Mouse (Mus musculus) erythroblast, embryonic 14.5 days (primary cell): Measurements from ENCODE around the gene Msantd1. TPM values are rescaled to one million over a fixed set of nuclear protein-coding genes. Genes with fewer than 3 reads are reported as not detected.

ENCODE experiments used
- H3K27me3 ChIP-seq: 2 replicates; pipeline ENCODE4 v1.6.1; 2012; ENCODE audit warnings: inconsistent platforms; ENCODE audit not compliant: control insufficient read depth
- H3K36me3 ChIP-seq: 2 replicates; pipeline ENCODE4 v1.6.1; 2012; ENCODE audit warnings: mild to moderate bottlenecking, inconsistent platforms; ENCODE audit not compliant: control insufficient read depth
- H3K4me1 ChIP-seq: 2 replicates; pipeline ENCODE4 v1.6.1; 2012; ENCODE audit warnings: inconsistent platforms; ENCODE audit not compliant: control insufficient read depth
- H3K4me3 ChIP-seq: replicated peaks from 2 replicates; pipeline ENCODE3; 2012; ENCODE audit warnings: moderate library complexity, mild to moderate bottlenecking, inconsistent platforms
- H3K9me3 ChIP-seq: 2 replicates; pipeline ENCODE4 v1.6.1; 2012; ENCODE audit warnings: low read length, inconsistent platforms, mixed read lengths; ENCODE audit not compliant: control insufficient read depth
- GATA1 ChIP-seq: IDR thresholded peaks from 2 replicates; pipeline ENCODE4 v1.6.1; 2012; ENCODE audit warnings: low read length, inconsistent platforms, mixed read lengths
- TAL1 ChIP-seq: IDR thresholded peaks from 3 replicates; pipeline ENCODE4 v1.6.1; 2012; ENCODE audit warnings: low read length, inconsistent platforms, mixed read lengths
- polyA plus RNA-seq: library from polyadenylated mRNA; stranded (reverse); fragments of >175 nt; gene quantifications from 2 replicates; pipeline ENCODE4 v1.2.3, GENCODE M21; 2012

Msantd1 gene
- polyA plus RNA-seq, 1 experiment, result 0.81 TPM

DNA sequence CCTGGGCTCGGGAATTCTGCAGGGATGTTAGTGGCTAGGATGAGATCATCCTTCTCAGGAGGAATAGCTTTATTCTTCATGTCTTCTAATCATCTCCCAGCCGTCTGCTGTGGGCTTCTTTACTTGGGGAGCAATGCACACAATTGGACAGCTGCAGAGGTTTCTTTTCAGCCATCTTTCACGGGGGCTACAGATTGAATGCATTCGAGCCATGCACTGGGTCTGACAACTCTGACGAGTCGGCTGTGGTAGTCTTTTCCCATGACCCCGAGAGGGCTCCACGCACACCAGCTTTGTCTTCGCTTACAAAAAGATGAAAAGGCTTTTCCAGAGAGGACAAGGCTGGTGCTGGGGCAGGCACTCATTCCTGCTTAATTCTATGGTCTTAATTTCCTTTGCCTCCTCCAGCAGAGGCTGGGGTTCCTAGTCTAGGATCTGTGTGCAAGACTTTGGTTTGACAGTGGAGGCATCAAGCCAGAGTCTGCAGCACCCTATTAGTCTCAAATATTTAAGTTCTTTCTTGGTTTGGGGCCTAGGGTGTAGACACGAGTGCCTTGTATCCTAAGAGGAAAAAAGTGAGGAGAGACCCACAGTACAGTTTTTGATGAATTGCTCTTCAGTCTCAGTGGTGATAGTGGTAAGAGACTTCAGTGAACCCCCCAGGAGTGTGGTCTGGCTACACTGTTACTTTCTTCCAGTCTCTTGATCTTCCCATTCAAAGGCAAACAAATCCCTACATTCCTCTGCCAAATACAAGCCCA is 34.1 kb downstream of the Msantd1 start:
- Histone ChIP-seq H3K27me3 (no peaks in the 10 kb centered on the region), H3K4me1 (peaks cover 36% of the 10 kb centered on the region), H3K36me3 (no peaks in the 10 kb centered on the region), H3K9me3 (no peaks in the 10 kb centered on the region), H3K4me3 (no peak overlapping the region)
- TF ChIP-seq GATA1 (no peak), TAL1 (no peak)

DNA sequence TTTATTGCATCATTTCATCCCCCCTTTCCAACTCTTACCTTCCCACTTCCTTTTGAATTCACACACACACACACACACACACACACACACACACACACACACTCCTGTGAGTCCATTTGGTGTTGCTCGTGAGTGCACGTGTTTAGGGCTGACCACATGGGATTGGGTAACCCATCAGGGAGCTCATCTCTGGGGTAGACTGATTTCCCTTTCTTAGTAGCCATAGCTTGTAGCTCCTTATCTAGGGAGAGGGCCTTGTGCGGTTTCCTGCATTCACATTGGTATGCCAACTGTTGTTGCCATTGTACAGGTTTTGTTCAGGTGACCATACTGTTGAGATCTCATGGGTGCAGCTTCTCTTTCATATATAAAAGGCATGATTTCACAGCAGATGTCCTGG is 35.6 kb downstream of the Msantd1 start:
- Histone ChIP-seq H3K4me1 (peaks cover 39% of the 10 kb centered on the region), H3K36me3 (no peaks in the 10 kb centered on the region), H3K27me3 (no peaks in the 10 kb centered on the region), H3K4me3 (no peak overlapping the region), H3K9me3 (no peaks in the 10 kb centered on the region)
- no peak for TF ChIP-seq GATA1
- no peak for TF ChIP-seq TAL1

GRCm38 (mm10) chr5:34948861-34949760 is 41.3 kb downstream of the Msantd1 start, which contains the start of gene Rgs12:
Gene Rgs12, plus strand, starts transcription at chr5:34949445.
- TF ChIP-seq TAL1 (no peak), GATA1 (no peak)
- H3K36me3 ChIP-seq, result peaks cover 28% of the 10 kb centered on the region
- no peaks in the 10 kb centered on the region for H3K9me3 ChIP-seq
- peak within 1 kb of the TSS; percentile 83 for H3K4me3 ChIP-seq
- peaks cover 65% of the 10 kb centered on the region for H3K4me1 ChIP-seq
- H3K27me3 ChIP-seq, result no peaks in the 10 kb centered on the region

- Histone ChIP-seq H3K27me3 (no peaks in the 10 kb centered on the region), H3K9me3 (no peaks in the 10 kb centered on the region), H3K4me3 (peak overlapping the region; percentile 83), H3K36me3 (peaks cover 32% of the 10 kb centered on the region), H3K4me1 (peaks cover 65% of the 10 kb centered on the region)
- TF ChIP-seq GATA1, result no peak
- TF ChIP-seq TAL1, result no peak
These were observed 42.0 kb downstream of the Msantd1 start for GRCm38 (mm10) chr5:34949769-34950211.

DNA sequence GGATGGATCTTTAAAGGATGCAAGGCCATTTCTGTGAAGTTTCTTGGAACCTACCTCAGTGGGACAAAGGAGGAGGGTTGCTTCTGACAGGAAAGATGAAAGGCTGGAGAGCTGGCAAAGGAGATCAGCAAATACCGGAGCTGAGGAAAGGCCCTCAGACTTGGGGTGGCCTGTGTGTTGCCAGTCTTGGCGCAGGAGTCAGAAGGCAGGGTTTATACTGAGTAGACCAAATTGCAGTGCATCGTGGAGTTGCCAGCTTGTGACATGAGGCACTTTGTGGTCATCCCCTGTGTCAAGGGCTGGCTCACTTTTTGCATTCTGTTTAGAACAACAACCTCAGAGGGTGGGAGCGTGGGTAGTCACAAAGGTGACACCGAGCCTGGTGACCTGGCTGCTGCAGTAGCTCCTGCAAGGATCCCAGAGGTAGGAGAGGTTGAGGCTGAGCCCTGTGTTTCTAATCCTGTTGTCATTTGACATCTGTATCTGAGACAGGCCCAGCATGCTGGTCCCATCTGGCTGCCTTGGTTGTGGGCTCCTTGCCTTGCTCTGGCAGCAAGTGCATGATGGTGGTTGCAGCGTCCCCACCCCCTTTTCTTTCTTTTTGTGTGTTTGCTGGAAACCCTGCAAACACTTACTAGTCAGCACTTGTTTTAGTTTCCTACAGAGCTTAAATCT is 42.8 kb downstream of the Msantd1 start:
- Histone ChIP-seq H3K4me3 (peak overlapping the region; percentile 83), H3K36me3 (peaks cover 41% of the 10 kb centered on the region), H3K27me3 (no peaks in the 10 kb centered on the region), H3K4me1 (peaks cover 72% of the 10 kb centered on the region), H3K9me3 (no peaks in the 10 kb centered on the region)
- TF ChIP-seq GATA1, result no peak
- no peak for TF ChIP-seq TAL1

DNA sequence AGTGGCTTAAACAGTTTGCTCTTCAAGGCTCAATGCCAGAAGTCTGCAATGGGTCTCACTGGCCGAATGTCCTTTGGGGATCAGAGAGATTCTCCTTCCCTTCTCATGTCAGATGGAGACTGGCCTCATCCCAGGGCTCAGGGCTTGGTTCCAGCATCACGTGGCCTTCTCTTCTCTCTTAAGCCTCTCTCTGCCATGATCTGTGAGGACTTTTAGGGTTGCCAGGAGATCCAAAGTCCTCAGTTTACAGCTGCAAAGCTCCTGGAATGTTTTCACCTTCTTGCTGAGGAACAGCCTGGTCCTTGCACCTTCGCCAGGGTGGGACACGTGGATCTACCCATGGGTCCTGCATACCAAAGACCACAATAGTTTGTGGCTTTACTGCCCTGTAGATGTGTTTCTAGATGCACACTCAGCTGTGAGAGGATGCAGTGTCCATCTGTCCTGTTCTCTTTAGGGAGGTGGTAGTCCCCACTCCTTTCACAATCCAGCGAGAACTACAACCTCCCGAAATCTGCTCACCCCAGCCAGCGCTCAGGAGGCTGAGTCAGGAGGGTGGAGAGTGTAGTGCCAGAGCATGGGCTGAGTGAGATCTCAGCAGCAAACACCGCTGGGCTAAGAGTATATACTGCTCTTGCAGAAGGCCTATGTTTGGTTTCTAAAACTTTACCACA is 43.5 kb downstream of the Msantd1 start:
- Histone ChIP-seq H3K4me1 (peaks cover 76% of the 10 kb centered on the region), H3K27me3 (no peaks in the 10 kb centered on the region), H3K36me3 (peaks cover 47% of the 10 kb centered on the region), H3K9me3 (no peaks in the 10 kb centered on the region), H3K4me3 (peak overlapping the region; percentile 83)
- TF ChIP-seq GATA1 (no peak), TAL1 (no peak)

- H3K27me3 ChIP-seq, result no peaks in the 10 kb centered on the region
- TF ChIP-seq TAL1, result no peak
- TF ChIP-seq GATA1, result no peak
- no peak overlapping the region for H3K4me3 ChIP-seq
- H3K4me1 ChIP-seq, result peaks cover 87% of the 10 kb centered on the region
- no peaks in the 10 kb centered on the region for H3K9me3 ChIP-seq
- peaks cover 76% of the 10 kb centered on the region for H3K36me3 ChIP-seq
These were observed 46.7 kb downstream of the Msantd1 start for GRCm38 (mm10) chr5:34954508-34954907.

- peaks cover 87% of the 10 kb centered on the region for H3K4me1 ChIP-seq
- H3K36me3 ChIP-seq, result peaks cover 74% of the 10 kb centered on the region
These were observed 47.8 kb downstream of the Msantd1 start for GRCm38 (mm10) chr5:34955630-34956029.

More at GRCm38 (mm10) chr5:34955630-34956029, 47.8 kb downstream of the Msantd1 start:
- Histone ChIP-seq H3K27me3 (no peaks in the 10 kb centered on the region), H3K9me3 (no peaks in the 10 kb centered on the region), H3K4me3 (no peak overlapping the region)
- TF ChIP-seq GATA1 (no peak), TAL1 (no peak)
